Mouse (Mus musculus) cerebellum, adult (tissue): ENCODE measurements around the gene Ip6k3.

ENCODE experiments used
- ATAC-seq: cut with Nextera tagmentation; 2 replicates; pipeline ENCODE4 v1.9.2; 2017; ENCODE audit warnings: mild to moderate bottlenecking, moderate library complexity, mixed read lengths; ENCODE audit not compliant: insufficient number of reproducible peaks, low FRiP score, low TSS enrichment

The Ip6k3 gene

DNA sequence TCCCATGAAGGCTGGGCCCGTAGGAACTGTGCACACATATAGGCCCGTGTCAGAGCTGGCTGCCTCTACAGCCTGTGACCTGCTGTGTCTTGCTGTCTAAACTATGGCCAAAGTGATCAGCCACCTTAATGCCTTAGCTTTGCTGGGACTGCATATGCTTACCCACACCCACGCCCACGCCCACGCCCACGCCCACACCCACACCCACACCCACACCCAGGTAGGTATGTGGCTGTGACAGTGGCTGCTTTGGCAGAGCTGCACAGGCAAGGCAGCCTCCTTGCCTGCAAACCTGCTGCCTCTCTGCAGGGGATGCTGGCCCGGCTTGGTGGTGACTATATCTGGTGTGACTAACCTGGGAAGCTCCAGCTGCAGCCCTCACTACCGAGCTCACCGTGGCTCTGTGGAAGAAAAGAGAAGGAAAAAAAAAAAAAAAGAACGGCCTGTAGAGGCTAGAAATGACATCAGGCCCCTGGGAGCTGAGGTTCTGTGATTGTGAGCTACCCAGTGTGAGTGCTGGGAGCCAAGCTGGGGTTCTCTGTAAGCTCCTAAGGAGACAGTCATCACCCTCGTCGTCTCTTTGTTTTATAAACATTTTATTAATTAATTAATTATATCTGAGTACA, 16.2 kb upstream of the Ip6k3 start:
- ATAC-seq = no peak

DNA sequence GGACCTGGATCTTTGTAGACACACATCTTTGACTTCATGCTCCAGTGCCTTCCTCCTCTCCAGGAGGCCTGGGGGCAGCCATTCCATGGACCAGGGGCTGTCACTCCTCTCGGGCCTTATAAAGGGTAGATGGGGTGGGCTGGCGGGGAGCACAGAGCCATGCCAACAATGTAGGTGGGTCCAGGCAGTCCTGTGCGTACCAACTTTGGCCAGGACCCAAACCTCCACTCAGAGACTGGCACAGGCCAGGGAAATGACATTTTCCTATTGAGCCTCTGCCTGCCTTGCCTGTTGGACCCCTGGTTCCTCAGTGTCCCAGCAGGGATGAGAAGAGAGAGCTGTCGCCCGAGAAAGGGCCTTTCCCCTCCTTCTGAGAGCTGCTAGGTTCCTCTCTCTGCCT, 14.8 kb upstream of the Ip6k3 start:
- ATAC-seq = no peak

GRCm38 (mm10) chr17:27181666-27182065, 14.1 kb upstream of the Ip6k3 start:
- ATAC-seq = no peak

DNA sequence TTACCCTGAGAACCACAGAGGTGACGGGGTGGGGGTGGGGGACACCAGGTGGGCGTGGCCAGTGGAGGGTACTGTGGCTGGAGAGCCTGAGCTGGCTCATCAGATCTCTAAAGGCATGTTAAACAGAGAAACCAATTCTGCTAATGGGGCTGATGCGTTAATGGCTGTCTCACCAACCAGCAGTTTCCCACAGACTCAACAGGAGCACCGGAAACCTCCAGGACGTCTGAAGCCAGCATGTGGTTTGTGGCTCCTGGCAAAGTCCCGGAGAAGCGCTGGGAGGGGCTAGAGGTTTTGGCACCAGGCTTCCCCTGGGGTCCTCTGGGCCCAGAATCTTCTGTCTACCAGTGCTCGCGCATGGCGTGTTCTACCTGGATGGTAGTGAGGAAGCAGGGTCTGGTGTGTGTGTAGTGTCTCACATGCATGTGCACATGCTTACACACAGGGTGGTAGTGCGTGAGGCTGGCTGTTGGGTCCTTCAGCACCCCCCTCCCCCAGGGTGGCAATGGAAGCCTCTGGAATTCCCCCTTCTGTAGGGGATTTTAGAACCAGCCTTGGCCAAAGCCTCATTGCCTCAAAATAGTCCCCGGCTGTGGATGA, 12.2 kb upstream of the Ip6k3 start:
- ATAC-seq = no peak

- no peak for ATAC-seq
Observed at GRCm38 (mm10) chr17:27178427-27179177, 11.0 kb upstream of the Ip6k3 start.

GRCm38 (mm10) chr17:27178019-27178418, 10.4 kb upstream of the Ip6k3 start:
- no peak for ATAC-seq

DNA sequence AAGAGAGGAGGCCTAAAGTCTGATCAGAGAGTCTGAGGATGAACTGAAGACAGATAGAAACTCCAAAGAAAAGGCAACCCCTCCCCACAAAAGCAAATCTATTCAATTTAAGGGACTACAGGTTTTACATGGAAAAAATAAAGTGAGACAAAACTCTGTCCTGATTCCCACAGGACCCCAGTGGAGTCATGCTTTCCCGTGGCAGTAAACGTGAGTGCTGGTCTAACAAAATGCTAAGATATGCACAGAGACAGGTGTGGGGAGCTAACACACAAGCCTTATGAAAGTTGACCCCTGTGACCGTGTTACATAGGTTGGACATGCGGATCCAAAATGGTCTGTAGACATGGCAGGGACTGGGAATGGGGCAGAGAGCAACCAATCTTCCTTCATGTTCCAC, 9.2 kb upstream of the Ip6k3 start:
- ATAC-seq = no peak

- no peak for ATAC-seq
Observed at GRCm38 (mm10) chr17:27176287-27176686, 8.7 kb upstream of the Ip6k3 start.

DNA sequence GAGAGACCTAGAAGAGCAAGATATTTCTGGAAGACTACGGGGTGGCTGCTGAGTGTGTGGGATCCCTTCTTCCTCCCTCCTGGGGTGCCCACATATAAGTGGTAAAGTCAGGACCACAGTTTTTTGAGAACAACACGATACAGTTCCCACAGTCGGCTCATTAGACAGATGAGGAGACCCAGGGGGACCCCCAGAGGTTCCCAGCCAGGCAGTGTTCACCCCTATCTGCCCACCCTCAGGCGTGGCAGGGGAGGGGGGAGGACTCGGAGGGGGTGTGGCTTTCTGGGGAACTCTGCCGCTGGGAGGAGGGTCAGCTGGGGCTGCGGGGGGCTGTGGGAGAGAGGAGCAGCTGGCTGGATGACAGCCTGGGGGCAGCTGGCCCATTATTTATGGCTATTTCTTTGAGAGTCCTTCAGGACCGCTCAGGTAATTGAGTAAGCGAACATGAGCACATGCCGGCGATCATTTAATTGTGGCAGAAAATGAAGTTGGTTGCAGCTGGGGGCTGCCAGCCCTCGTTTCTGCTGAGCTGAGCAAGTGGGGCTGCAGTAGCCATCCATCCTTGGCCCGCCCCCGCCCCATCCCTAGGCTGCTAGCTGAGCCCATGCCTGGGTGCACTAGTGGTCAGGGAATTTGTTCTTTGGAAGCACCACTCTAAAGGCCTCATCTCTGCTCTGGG, 7.7 kb upstream of the Ip6k3 start:
- ATAC-seq = no peak

GRCm38 (mm10) chr17:27173715-27174114, 6.1 kb upstream of the Ip6k3 start:
- no peak for ATAC-seq

- ATAC-seq = no peak
Observed at GRCm38 (mm10) chr17:27172459-27172858, 4.9 kb upstream of the Ip6k3 start.

DNA sequence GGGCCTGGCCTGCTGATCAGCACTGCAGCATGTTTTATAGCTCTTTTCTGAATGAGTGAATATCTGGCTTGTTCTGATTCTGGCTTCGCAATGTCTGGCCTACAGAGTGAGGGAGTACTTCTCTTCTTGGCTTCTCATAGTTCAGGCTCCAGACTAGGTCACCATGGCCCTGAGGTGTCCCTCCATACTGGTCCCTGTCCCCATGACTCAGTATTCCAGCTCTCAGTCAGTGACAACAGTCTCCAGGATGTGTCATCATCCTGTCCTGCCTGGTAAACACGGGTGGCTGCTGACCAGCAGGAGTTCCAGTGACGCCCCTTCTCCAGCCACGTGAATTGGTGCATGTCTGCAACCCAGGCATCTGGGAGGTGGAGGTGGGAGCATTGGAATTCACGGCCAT, 3.5 kb upstream of the Ip6k3 start:
- ATAC-seq = no peak

- peak; percentile 36; the same call in 1 of the 2 replicates for ATAC-seq
Observed at GRCm38 (mm10) chr17:27169952-27170695, 2.5 kb upstream of the Ip6k3 start.

- ATAC-seq = no peak
Observed at GRCm38 (mm10) chr17:27168569-27168968, 974 bp upstream of the Ip6k3 start.

DNA sequence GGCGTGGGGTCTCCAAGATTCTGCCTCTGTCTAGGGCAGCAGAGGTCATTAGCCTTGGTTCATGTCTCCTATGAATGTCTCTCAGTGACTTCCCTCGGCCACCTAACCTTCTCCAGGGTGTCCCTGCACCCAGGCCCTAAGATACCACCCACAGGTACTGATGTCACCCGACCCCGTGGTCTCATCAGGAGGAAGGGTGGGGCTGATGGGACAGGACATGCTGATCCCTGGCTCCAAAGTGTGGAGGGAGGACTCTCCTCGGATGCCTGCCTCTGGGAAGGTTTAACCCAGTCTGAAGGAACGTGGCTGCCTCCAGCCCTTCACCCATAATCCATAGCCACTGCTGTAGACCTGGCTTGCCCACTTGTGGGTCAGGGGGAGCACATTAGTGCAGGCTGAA, 694 bp downstream of the Ip6k3 start:
- ATAC-seq = no peak

GRCm38 (mm10) chr17:27165054-27165773, 2.4 kb downstream of the Ip6k3 start:
- ATAC-seq = no peak

- ATAC-seq = no peak
Observed at GRCm38 (mm10) chr17:27160905-27161304, 6.7 kb downstream of the Ip6k3 start.

GRCm38 (mm10) chr17:27159169-27159568, 8.4 kb downstream of the Ip6k3 start:
- ATAC-seq = no peak

- ATAC-seq = no peak
Observed at GRCm38 (mm10) chr17:27158439-27158838, 9.2 kb downstream of the Ip6k3 start.

- no peak for ATAC-seq
Observed at GRCm38 (mm10) chr17:27155752-27156151, 11.8 kb downstream of the Ip6k3 start.
